ENCODE assay signal across 9 mouse cellular contexts in the genomic region with DNA sequence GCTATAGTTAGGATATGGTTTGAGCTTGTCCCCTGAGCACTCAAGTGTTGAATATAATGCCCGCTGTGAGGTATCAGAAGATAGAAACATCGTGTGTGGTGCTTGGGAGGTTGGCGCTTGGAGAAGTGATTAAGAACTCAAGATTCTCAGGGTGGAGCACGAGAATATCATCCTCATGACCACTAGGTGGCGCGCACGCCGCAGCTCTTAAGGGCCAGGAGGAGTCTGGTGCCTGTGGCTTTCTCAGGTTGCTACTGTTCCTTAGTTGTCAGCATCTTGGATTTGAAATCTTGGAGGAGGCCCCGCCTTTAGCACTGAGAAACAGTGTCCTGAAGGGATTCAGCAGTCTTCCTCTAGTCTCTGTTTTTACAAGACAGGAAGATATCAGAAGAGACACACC. TPM values are rescaled to one million over a fixed set of nuclear protein-coding genes. Genes with fewer than 3 reads are reported as not detected.
DNase-seq lines count a peak whose midpoint lies in the region; ATAC-seq and TF ChIP-seq lines count a peak whose summit lies in the region.
"Had no signal": no experiment of that assay in that cellular context is flagged by ENCODE, and none has a peak within 500 bp of the region (broad histone marks: within the 10 kb centered on the region; RNA-seq: fewer than 3 reads in every experiment).

No protein-coding gene starts in this region.

- no peak overlapping the region for H3K9ac ChIP-seq in kidney, postnatal 0 days (ENCODE audit: low read depth, low read length)
- no peak overlapping the region for H3K9ac ChIP-seq in liver, embryonic 11.5 days (ENCODE audit: low read depth, low read length)
- no peak overlapping the region for H3K9ac ChIP-seq in neural tube, embryonic 13.5 days
- H3K9ac ChIP-seq: embryonic facial prominence, embryonic 15.5 days had no signal

- no peaks in the 10 kb centered on the region for H3K9me3 ChIP-seq in kidney, postnatal 0 days (replicated peaks; ENCODE audit: low read length)
- no peaks in the 10 kb centered on the region for H3K9me3 ChIP-seq in liver, embryonic 11.5 days (ENCODE audit: control insufficient read depth, low read length)
- H3K9me3 ChIP-seq in neural tube, embryonic 13.5 days: no peaks in the 10 kb centered on the region
- H3K9me3 ChIP-seq: embryonic facial prominence, embryonic 15.5 days had no signal

- H3K27ac ChIP-seq in kidney, postnatal 0 days: no peak overlapping the region
- no peak overlapping the region for H3K27ac ChIP-seq in liver, embryonic 11.5 days (ENCODE audit: low read depth, low read length)
- H3K27ac ChIP-seq in neural tube, embryonic 13.5 days (replicated peaks): no peak overlapping the region
- H3K27ac ChIP-seq: embryonic facial prominence, embryonic 15.5 days had no signal

- H3K27me3 ChIP-seq in kidney, postnatal 0 days (ENCODE audit: insufficient read depth, low read length): no peaks in the 10 kb centered on the region
- no peaks in the 10 kb centered on the region for H3K27me3 ChIP-seq in liver, embryonic 11.5 days (replicated peaks; ENCODE audit: control insufficient read depth, insufficient read depth, low read length)
- H3K27me3 ChIP-seq in neural tube, embryonic 13.5 days: no peaks in the 10 kb centered on the region
- H3K27me3 ChIP-seq: embryonic facial prominence, embryonic 15.5 days had no signal

- no peaks in the 10 kb centered on the region for H3K4me1 ChIP-seq in kidney, postnatal 0 days (replicated peaks; ENCODE audit: insufficient read depth, low read length)
- no peaks in the 10 kb centered on the region for H3K4me1 ChIP-seq in liver, embryonic 11.5 days (replicated peaks; ENCODE audit: control insufficient read depth, insufficient read depth, low read length)
- H3K4me1 ChIP-seq in neural tube, embryonic 13.5 days (replicated peaks): no peaks in the 10 kb centered on the region
- H3K4me1 ChIP-seq: embryonic facial prominence, embryonic 15.5 days had no signal

- H3K4me3 ChIP-seq in kidney, postnatal 0 days (replicated peaks; ENCODE audit: low read depth, low read length): no peak overlapping the region
- no peak overlapping the region for H3K4me3 ChIP-seq in liver, embryonic 11.5 days (ENCODE audit: low read depth, low read length)
- H3K4me3 ChIP-seq in neural tube, embryonic 13.5 days: no peak overlapping the region
- H3K4me3 ChIP-seq: embryonic facial prominence, embryonic 15.5 days had no signal

- DNase-seq in A20 (ENCODE audit: low read depth, low spot score): peak; percentile 78
- peak; percentile 77 for DNase-seq in adrenal gland, adult 2 months
- DNase-seq in embryo, embryonic 11.5 days (ENCODE audit: low read depth, low spot score): peak; percentile 56
- peak; percentile 45 for DNase-seq in heart, adult 8-10 months (ENCODE audit: low spot score)
- DNase-seq in kidney, postnatal 0 days (ENCODE audit: low spot score): peak; percentile 85
- peak; percentile 49 for DNase-seq in liver, embryonic 11.5 days (ENCODE audit: low spot score)
- peak; percentile 82 for DNase-seq in testis, postnatal 10 days (ENCODE audit: low spot score)

- TF ChIP-seq CTCF in kidney, postnatal 0 days (IDR thresholded peaks at IDR 0.05; ENCODE audit: low read depth): peak; percentile 92

- H3K4me2 ChIP-seq in kidney, postnatal 0 days (ENCODE audit: low read length): no peak overlapping the region
- no peak overlapping the region for H3K4me2 ChIP-seq in liver, embryonic 11.5 days
- no peak overlapping the region for H3K4me2 ChIP-seq in neural tube, embryonic 13.5 days
- H3K4me2 ChIP-seq: embryonic facial prominence, embryonic 15.5 days had no signal

- WGBS in kidney, postnatal 0 days: 7% methylated on average over 9 of the region's 9 CpGs
- 6% methylated on average over 9 of the region's 9 CpGs for WGBS in liver, embryonic 11.5 days
- 9% methylated on average over 9 of the region's 9 CpGs for WGBS in neural tube, embryonic 13.5 days

- H3K36me3 ChIP-seq in kidney, postnatal 0 days (ENCODE audit: insufficient read depth, low read length): no peaks in the 10 kb centered on the region
- no peaks in the 10 kb centered on the region for H3K36me3 ChIP-seq in liver, embryonic 11.5 days (ENCODE audit: control insufficient read depth, insufficient read depth, low read length)
- no peaks in the 10 kb centered on the region for H3K36me3 ChIP-seq in neural tube, embryonic 13.5 days
- H3K36me3 ChIP-seq: embryonic facial prominence, embryonic 15.5 days had no signal

- ATAC-seq in kidney, postnatal 0 days (replicated peaks; ENCODE audit: low FRiP score, low read depth): 0 out of 2 replicates have a peak, but pooled peaks have one; percentile 49
- no peak for ATAC-seq in liver, embryonic 11.5 days (replicated peaks; ENCODE audit: low FRiP score)
- ATAC-seq in neural tube, embryonic 13.5 days (ENCODE audit: low read depth): peak; percentile 86; the same call in 1 of the 2 replicates

RNA-seq across cellular contexts. Expression of gene Serpinb1a, which starts 15.5 kb away (rescaled TPM):
- total RNA-seq in adrenal gland, adult 2 months (2021): 10 to 100 TPM; 22.7 to 71.9 TPM
- 17.6 and 31.2 TPM in 2 replicates for polyA plus RNA-seq in adrenal gland, adult 2 months (2012; rRNA removed)
- total RNA-seq in heart, adult 8-10 months (2022): 1 to 10 TPM; 3.6 to 7.7 (median 5.9) TPM
- polyA plus RNA-seq in kidney, postnatal 0 days (2015; fragmentation: Nextera tagmentation; extraction: Ambion mirVana): 18.5 and 18.7 TPM in 2 replicates
- polyA plus RNA-seq in liver, embryonic 11.5 days (2014; fragmentation: Nextera tagmentation; extraction: Ambion mirVana): 10.1 and 11.0 TPM in 2 replicates
- 1.2 and 2.2 TPM in 2 replicates for polyA plus RNA-seq in neural tube, embryonic 13.5 days (2015; fragmentation: Nextera tagmentation; extraction: Ambion mirVana)

RNA-seq across cellular contexts. Expression of gene Serpinb1c, which starts 31.5 kb away (rescaled TPM):
- total RNA-seq in adrenal gland, adult 2 months (2021): not detected
- polyA plus RNA-seq in adrenal gland, adult 2 months (2012; rRNA removed): not detected in 2 replicates
- 1 to 10 TPM; 2.0 to 3.8 (median 2.4) TPM for total RNA-seq in heart, adult 8-10 months (2022)
- not detected in 2 replicates for polyA plus RNA-seq in kidney, postnatal 0 days (2015; fragmentation: Nextera tagmentation; extraction: Ambion mirVana)
- polyA plus RNA-seq in liver, embryonic 11.5 days (2014; fragmentation: Nextera tagmentation; extraction: Ambion mirVana): 0.18 TPM in 1 of 2 replicates, not detected in the other
- not detected in 2 replicates for polyA plus RNA-seq in neural tube, embryonic 13.5 days (2015; fragmentation: Nextera tagmentation; extraction: Ambion mirVana)
- polyA plus RNA-seq: embryonic facial prominence, embryonic 15.5 days had no signal
